Mouse (Mus musculus): ENCODE measurements at regions not wholly inside any gene's neighbourhood (a gene's known extent, or its start where the extent isn't known, plus 50 kb on each side); places are given as distances from the start of the nearest gene placed in this dataset.

GRCm38 (mm10) chr1:80076357-80076756 is 141.9 kb downstream of the Fam124b start:
- 87% methylated on average over 4 of the region's 4 CpGs for WGBS
- Histone ChIP-seq H3K27ac (ENCODE audit: low read depth, low read length) (no peak overlapping the region), H3K9me3 (replicated peaks; ENCODE audit: control insufficient read depth, low read length) (no peaks in the 10 kb centered on the region), H3K4me2 (ENCODE audit: low read length) (no peak overlapping the region), H3K4me1 (ENCODE audit: control insufficient read depth, insufficient read depth, low read length) (no peaks in the 10 kb centered on the region), H3K27me3 (replicated peaks; ENCODE audit: control insufficient read depth, insufficient read depth, low read length) (no peaks in the 10 kb centered on the region), H3K36me3 (ENCODE audit: control insufficient read depth, insufficient read depth, low read length) (no peaks in the 10 kb centered on the region), H3K4me3 (ENCODE audit: low read depth, low read length) (no peak overlapping the region), H3K9ac (ENCODE audit: low read length) (no peak overlapping the region)
- ATAC-seq, result no peak
- no peak for DNase-seq (ENCODE audit: low spot score)

GRCm38 (mm10) chr1:80074376-80074775 is 143.9 kb downstream of the Fam124b start:
- H3K9me3 ChIP-seq (replicated peaks; ENCODE audit: control insufficient read depth, low read length), result no peaks in the 10 kb centered on the region
- no peak overlapping the region for H3K4me3 ChIP-seq (ENCODE audit: low read depth, low read length)
- no peaks in the 10 kb centered on the region for H3K4me1 ChIP-seq (ENCODE audit: control insufficient read depth, insufficient read depth, low read length)
- WGBS, result 88% methylated on average over 4 of the region's 4 CpGs
- no peak overlapping the region for H3K27ac ChIP-seq (ENCODE audit: low read depth, low read length)
- H3K9ac ChIP-seq (ENCODE audit: low read length), result no peak overlapping the region
- H3K4me2 ChIP-seq (ENCODE audit: low read length), result no peak overlapping the region
- no peaks in the 10 kb centered on the region for H3K36me3 ChIP-seq (ENCODE audit: control insufficient read depth, insufficient read depth, low read length)
- ATAC-seq, result no peak
- H3K27me3 ChIP-seq (replicated peaks; ENCODE audit: control insufficient read depth, insufficient read depth, low read length), result no peaks in the 10 kb centered on the region
- DNase-seq (ENCODE audit: low spot score), result no peak

GRCm38 (mm10) chr1:80073950-80074349 is 144.3 kb downstream of the Fam124b start:
- Histone ChIP-seq H3K27me3 (replicated peaks; ENCODE audit: control insufficient read depth, insufficient read depth, low read length) (no peaks in the 10 kb centered on the region), H3K4me3 (ENCODE audit: low read depth, low read length) (no peak overlapping the region), H3K27ac (ENCODE audit: low read depth, low read length) (no peak overlapping the region), H3K4me1 (ENCODE audit: control insufficient read depth, insufficient read depth, low read length) (no peaks in the 10 kb centered on the region), H3K4me2 (ENCODE audit: low read length) (no peak overlapping the region), H3K9me3 (replicated peaks; ENCODE audit: control insufficient read depth, low read length) (no peaks in the 10 kb centered on the region), H3K9ac (ENCODE audit: low read length) (no peak overlapping the region), H3K36me3 (ENCODE audit: control insufficient read depth, insufficient read depth, low read length) (no peaks in the 10 kb centered on the region)
- no peak for ATAC-seq
- DNase-seq (ENCODE audit: low spot score), result no peak
- WGBS, result 91% methylated on average over 3 of the region's 3 CpGs

DNA sequence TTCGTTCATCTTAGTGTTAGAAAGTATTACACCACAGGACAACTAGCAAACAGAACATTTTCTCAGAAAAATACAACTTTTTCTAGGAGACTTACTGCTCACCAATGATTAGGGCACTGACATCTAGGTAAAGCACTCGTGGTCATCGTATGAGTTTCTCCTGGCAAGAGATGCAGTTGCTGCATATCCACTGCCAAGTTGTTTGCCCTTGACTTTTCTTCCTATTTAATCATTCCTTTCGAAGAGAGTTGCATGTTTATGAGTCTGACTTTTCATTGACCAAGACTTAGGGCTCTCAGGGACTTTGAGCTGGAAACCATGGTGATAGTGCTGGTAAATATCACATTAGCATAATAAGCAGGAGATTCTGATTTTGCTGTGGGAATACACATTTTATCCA is 149.1 kb downstream of the Fam124b start:
- DNase-seq (ENCODE audit: low spot score), result no peak
- Histone ChIP-seq H3K36me3 (ENCODE audit: control insufficient read depth, insufficient read depth, low read length) (no peaks in the 10 kb centered on the region), H3K9me3 (replicated peaks; ENCODE audit: control insufficient read depth, low read length) (no peaks in the 10 kb centered on the region), H3K9ac (ENCODE audit: low read length) (no peak overlapping the region), H3K4me2 (ENCODE audit: low read length) (no peak overlapping the region), H3K27ac (ENCODE audit: low read depth, low read length) (no peak overlapping the region), H3K4me1 (ENCODE audit: control insufficient read depth, insufficient read depth, low read length) (no peaks in the 10 kb centered on the region), H3K27me3 (replicated peaks; ENCODE audit: control insufficient read depth, insufficient read depth, low read length) (no peaks in the 10 kb centered on the region), H3K4me3 (ENCODE audit: low read depth, low read length) (no peak overlapping the region)
- 85% methylated on average over 4 of the region's 4 CpGs for WGBS
- no peak for ATAC-seq

- no peak overlapping the region for H3K9ac ChIP-seq (ENCODE audit: low read length)
- H3K27ac ChIP-seq (ENCODE audit: low read depth, low read length), result no peak overlapping the region
- H3K27me3 ChIP-seq (replicated peaks; ENCODE audit: control insufficient read depth, insufficient read depth, low read length), result no peaks in the 10 kb centered on the region
- no peak overlapping the region for H3K4me2 ChIP-seq (ENCODE audit: low read length)
- no peaks in the 10 kb centered on the region for H3K36me3 ChIP-seq (ENCODE audit: control insufficient read depth, insufficient read depth, low read length)
- H3K9me3 ChIP-seq (replicated peaks; ENCODE audit: control insufficient read depth, low read length), result no peaks in the 10 kb centered on the region
- H3K4me3 ChIP-seq (ENCODE audit: low read depth, low read length), result no peak overlapping the region
- DNase-seq (ENCODE audit: low spot score), result no peak
- ATAC-seq, result no peak
- H3K4me1 ChIP-seq (ENCODE audit: control insufficient read depth, insufficient read depth, low read length), result no peaks in the 10 kb centered on the region
- 91% methylated on average over 1 of the region's 1 CpGs for WGBS
Measured at GRCm38 (mm10) chr1:80062121-80062520, 156.2 kb downstream of the Fam124b start.

- no peaks in the 10 kb centered on the region for H3K27me3 ChIP-seq (replicated peaks; ENCODE audit: control insufficient read depth, insufficient read depth, low read length)
- no peak for ATAC-seq
- no peaks in the 10 kb centered on the region for H3K4me1 ChIP-seq (ENCODE audit: control insufficient read depth, insufficient read depth, low read length)
- 57% methylated on average over 7 of the region's 7 CpGs for WGBS
- no peak overlapping the region for H3K27ac ChIP-seq (ENCODE audit: low read depth, low read length)
- no peaks in the 10 kb centered on the region for H3K9me3 ChIP-seq (replicated peaks; ENCODE audit: control insufficient read depth, low read length)
- no peak overlapping the region for H3K4me3 ChIP-seq (ENCODE audit: low read depth, low read length)
- no peak overlapping the region for H3K9ac ChIP-seq (ENCODE audit: low read length)
- DNase-seq (ENCODE audit: low spot score), result peak; percentile 49
- no peak overlapping the region for H3K4me2 ChIP-seq (ENCODE audit: low read length)
- no peaks in the 10 kb centered on the region for H3K36me3 ChIP-seq (ENCODE audit: control insufficient read depth, insufficient read depth, low read length)
Measured at GRCm38 (mm10) chr1:80061632-80062031, 156.6 kb downstream of the Fam124b start.

GRCm38 (mm10) chr1:80045141-80045540 is 173.1 kb downstream of the Fam124b start:
- H3K9ac ChIP-seq (ENCODE audit: low read length), result no peak overlapping the region
- no peak overlapping the region for H3K4me3 ChIP-seq (ENCODE audit: low read depth, low read length)
- H3K4me2 ChIP-seq (ENCODE audit: low read length), result no peak overlapping the region
- H3K36me3 ChIP-seq (ENCODE audit: control insufficient read depth, insufficient read depth, low read length), result no peaks in the 10 kb centered on the region
- no peaks in the 10 kb centered on the region for H3K4me1 ChIP-seq (ENCODE audit: control insufficient read depth, insufficient read depth, low read length)
- H3K27me3 ChIP-seq (replicated peaks; ENCODE audit: control insufficient read depth, insufficient read depth, low read length), result no peaks in the 10 kb centered on the region
- WGBS, result 95% methylated on average over 10 of the region's 10 CpGs
- DNase-seq (ENCODE audit: low spot score), result no peak
- no peak overlapping the region for H3K27ac ChIP-seq (ENCODE audit: low read depth, low read length)
- no peaks in the 10 kb centered on the region for H3K9me3 ChIP-seq (replicated peaks; ENCODE audit: control insufficient read depth, low read length)
- ATAC-seq, result no peak

DNA sequence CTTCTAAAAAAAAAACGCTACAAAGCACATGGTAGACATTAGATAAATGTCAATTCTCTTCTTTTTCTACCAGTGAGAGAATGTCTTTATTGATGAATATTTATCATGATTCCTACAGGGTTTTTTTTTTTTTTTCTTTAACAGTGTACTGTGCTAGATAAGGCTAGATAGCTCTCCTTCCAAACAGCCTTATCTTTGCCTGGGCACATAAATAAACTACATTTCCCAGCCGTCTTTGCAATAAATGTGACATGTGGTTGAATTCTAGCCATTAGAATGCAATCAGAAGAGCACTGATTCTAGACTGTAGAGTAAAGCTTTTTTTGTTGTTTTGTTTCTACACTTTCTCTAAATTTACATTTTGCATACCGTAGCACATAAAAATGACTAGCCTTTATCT is 177.9 kb downstream of the Fam124b start:
- ATAC-seq, result no peak
- WGBS, result 90% methylated on average over 3 of the region's 3 CpGs
- Histone ChIP-seq H3K27me3 (replicated peaks; ENCODE audit: control insufficient read depth, insufficient read depth, low read length) (0 out of 2 replicates have a peak, but pooled peaks cover 2% of the 10 kb centered on the region), H3K4me1 (ENCODE audit: control insufficient read depth, insufficient read depth, low read length) (no peaks in the 10 kb centered on the region), H3K27ac (ENCODE audit: low read depth, low read length) (no peak overlapping the region), H3K4me2 (ENCODE audit: low read length) (no peak overlapping the region), H3K36me3 (ENCODE audit: control insufficient read depth, insufficient read depth, low read length) (no peaks in the 10 kb centered on the region), H3K9ac (ENCODE audit: low read length) (no peak overlapping the region), H3K9me3 (replicated peaks; ENCODE audit: control insufficient read depth, low read length) (no peaks in the 10 kb centered on the region), H3K4me3 (ENCODE audit: low read depth, low read length) (no peak overlapping the region)
- no peak for DNase-seq (ENCODE audit: low spot score)

DNA sequence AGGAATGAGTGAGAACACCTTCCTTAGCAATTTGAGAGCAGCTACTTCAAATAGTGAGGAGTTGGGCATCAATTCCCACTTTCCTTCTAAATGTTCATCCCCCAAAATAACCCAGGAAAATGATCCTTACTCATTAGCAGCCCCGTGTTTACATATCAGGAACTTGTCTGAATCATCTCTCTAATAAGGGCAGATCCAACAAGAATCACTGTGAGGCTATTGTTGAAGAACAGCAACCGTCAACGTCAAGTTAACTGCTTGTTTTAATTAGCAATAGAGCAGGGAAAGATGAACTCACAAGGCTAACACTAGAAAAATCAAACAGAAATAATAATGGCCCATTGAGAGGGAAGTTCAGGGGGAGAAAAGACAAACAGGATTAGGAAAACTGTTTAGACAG is 178.4 kb downstream of the Fam124b start:
- ATAC-seq, result no peak
- WGBS, result 24% methylated on average over 3 of the region's 3 CpGs
- no peaks in the 10 kb centered on the region for H3K9me3 ChIP-seq (replicated peaks; ENCODE audit: control insufficient read depth, low read length)
- H3K4me1 ChIP-seq (ENCODE audit: control insufficient read depth, insufficient read depth, low read length), result no peaks in the 10 kb centered on the region
- H3K4me2 ChIP-seq (ENCODE audit: low read length), result no peak overlapping the region
- H3K9ac ChIP-seq (ENCODE audit: low read length), result no peak overlapping the region
- no peak overlapping the region for H3K4me3 ChIP-seq (ENCODE audit: low read depth, low read length)
- DNase-seq (ENCODE audit: low spot score), result no peak
- H3K27me3 ChIP-seq (replicated peaks; ENCODE audit: control insufficient read depth, insufficient read depth, low read length), result 0 out of 2 replicates have a peak, but pooled peaks cover 3% of the 10 kb centered on the region
- H3K27ac ChIP-seq (ENCODE audit: low read depth, low read length), result no peak overlapping the region
- no peaks in the 10 kb centered on the region for H3K36me3 ChIP-seq (ENCODE audit: control insufficient read depth, insufficient read depth, low read length)
